Mouse (Mus musculus): ENCODE results near the gene Phf5a.

Gene Phf5a

GRCm38 (mm10) chr15:81828426-81829207 lies 43.1 kb downstream of the Phf5a start:
- DNase-seq (ENCODE audit: low spot score in 2 of 2), result no peak

GRCm38 (mm10) chr15:81824832-81825231 lies 46.9 kb downstream of the Phf5a start:
- no peak for DNase-seq (ENCODE audit: low spot score in 2 of 2)

GRCm38 (mm10) chr15:81822631-81823030 lies 49.1 kb downstream of the Phf5a start:
- DNase-seq (ENCODE audit: low spot score in 2 of 2), result no peak

- DNase-seq (ENCODE audit: low spot score in 2 of 2), result no peak
Measured at GRCm38 (mm10) chr15:81818404-81818803, 53.3 kb downstream of the Phf5a start.

- DNase-seq (ENCODE audit: low spot score in 2 of 2), result no peak
Measured at GRCm38 (mm10) chr15:81814716-81815370, 56.9 kb downstream of the Phf5a start.
